Mouse (Mus musculus) cerebellum, adult 11 months (tissue): ENCODE results near the gene Hoxc5.

ENCODE experiments used
- DNase-seq: peaks from one replicate; pipeline ENCODE4 v3.0.0; 2022

The Hoxc5 gene

DNA sequence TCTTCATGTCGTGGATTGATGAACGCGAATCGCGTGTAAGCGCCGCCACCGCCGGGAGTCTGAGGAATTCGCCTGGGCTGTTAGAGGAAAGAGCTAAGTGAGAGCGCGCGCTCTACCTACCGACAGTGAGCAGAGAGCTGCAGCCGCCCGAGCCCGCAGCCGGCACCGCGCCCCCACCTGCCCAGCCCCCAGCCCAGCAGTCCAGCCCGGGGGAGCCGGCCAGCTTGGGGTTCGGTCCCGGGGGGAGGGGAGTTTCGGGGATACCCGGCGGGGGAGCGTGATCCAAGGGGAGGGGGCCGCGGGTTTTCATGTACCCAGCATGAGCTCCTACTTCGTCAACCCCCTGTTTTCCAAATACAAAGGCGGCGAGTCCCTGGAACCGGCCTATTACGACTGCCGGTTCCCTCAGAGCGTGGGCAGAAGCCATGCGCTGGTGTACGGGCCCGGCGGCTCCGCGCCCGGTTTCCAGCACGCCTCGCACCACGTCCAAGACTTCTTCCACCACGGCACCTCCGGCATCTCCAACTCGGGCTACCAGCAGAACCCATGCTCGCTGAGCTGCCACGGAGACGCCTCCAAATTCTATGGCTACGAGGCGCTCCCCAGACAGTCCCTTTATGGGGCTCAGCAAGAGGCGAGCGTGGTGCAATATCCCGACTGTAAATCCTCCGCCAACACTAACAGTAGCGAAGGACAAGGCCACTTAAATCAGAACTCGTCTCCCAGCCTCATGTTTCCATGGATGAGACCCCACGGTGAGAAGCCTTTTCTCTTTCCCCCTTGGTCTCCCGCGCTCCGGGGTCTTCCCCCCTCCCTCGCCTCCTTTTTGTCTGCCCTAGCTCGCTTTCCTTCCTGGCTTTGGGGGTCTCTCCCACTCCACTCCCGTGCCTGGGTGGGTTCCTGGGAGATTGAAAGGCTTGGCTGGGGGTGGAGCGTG lies 23.5 kb downstream of the Hoxc5 start, which contains the start of gene Hoxc8:
Gene Hoxc8 (plus strand): TSS at position 147 of the 937 bp plus-strand sequence.
- DNase-seq = no peak

DNA sequence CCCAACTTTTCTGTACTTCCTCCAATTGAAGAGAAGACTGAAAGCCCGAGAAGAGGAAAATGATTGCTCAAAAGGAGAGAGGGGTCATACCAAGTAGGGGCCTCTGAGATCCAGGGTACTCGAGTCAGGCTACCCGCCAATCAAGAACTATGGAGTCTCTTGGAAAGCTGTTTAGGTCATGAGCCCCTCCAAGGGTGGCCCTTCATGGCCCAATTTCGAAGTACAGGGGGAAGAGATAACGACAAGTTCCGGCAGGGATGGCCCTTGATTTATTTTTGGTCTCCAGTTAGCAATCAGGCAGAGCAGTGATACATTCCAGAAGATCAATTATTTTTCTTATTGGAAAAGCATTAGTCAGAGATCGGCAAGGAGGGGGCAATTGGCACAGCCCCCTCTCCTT lies 24.5 kb downstream of the Hoxc5 start:
- DNase-seq = no peak

DNA sequence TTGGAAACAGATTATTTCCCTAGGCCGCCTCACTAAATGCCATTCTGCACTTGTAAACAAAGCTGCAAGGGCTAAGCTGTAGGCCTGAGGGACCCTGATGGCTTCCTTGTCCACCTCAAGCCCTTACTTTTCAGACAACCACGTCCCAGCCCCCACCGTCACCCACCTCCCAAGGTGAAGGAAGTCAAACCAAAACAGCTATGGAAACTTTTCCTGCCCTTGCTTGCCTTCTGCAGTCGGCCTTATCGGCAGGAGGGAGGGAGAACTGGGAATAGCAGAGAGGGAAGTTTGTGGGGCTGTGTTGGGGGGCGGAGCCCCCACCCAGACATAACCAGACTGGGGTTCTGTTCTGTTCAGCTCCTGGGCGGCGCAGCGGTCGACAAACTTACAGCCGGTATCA lies 25.0 kb downstream of the Hoxc5 start:
- DNase-seq = no peak

DNA sequence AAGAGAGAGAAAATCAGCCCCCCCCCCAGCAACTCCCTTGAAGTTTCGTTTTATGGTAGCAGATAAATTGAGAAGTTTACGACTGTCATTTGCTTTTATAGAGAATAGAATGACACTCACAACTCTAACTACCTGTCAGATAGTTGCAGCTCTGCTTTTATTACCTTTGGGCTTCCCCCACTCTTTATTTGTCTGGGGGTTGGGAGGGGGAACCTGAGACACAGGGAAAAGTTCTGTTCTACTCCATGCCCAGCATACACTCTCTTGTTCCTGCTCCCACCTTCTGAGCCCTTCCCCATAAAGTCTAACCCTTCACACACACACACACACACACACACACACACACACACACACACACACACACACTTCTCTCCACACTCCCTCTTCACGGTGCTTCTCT lies 25.6 kb downstream of the Hoxc5 start:
- no peak for DNase-seq

DNA sequence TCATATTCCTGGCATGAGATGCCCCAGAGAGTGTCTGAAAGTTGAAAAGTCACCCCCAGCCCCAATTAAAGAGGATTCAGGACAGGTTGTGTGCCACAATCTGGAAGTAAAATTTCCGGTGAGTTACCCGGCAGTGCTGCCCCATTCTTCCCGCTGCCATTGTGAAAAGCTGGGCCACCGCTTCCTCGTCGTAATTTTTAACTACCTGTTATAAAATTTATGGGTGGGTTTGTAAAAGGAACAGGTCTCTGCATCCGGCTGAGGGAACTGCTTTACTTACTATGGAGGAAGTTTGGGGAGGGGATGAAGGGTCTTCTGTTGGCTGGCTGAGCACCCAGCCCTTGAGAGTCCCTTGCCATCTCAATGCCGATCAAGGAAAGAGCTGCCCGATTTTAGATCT lies 29.3 kb downstream of the Hoxc5 start:
- DNase-seq = no peak

DNA sequence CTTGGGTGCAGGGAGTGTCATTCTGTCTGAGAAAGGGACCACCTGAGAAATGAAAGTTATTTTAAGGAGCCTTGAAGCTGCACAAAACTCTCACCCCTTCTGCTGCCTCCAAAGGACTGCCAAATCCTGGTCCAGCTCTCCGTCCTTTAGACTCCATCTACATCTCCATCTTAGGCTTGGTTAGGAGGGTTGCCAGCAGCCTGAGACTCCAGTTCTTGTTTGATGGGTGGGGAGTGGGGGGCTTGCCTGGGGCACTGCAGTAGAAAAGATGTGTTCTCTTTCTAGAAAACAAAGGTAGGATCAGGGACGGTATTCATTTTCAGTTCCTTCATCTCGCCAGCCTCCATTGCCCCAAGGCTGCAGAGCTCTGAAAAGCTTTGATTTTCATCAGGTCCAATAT lies 30.2 kb downstream of the Hoxc5 start:
- no peak for DNase-seq

DNA sequence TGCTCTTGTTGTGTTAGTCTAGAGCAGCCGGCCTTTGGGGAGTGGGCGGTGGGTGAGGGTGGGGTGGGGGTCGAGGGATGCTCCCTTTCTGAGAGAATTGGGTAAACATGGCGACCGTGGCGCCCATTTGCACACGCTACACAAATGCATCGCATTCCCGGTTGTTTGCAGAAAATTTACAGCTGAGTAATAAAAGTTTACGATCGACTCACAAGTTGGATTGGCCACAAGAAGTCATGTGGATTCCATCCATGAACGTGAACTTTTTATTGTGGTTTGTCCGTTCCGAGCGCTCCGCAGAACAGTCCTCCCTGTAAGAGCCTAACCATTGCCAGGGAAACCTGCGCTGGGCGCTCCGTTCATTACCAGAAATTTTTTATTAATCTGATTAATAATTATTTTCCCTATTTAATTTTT lies 30.7 kb downstream of the Hoxc5 start, which contains the start of gene Hoxc6:
Gene Hoxc6 (plus strand): TSS at position 319 of the 417 bp plus-strand sequence.
- no peak for DNase-seq

DNA sequence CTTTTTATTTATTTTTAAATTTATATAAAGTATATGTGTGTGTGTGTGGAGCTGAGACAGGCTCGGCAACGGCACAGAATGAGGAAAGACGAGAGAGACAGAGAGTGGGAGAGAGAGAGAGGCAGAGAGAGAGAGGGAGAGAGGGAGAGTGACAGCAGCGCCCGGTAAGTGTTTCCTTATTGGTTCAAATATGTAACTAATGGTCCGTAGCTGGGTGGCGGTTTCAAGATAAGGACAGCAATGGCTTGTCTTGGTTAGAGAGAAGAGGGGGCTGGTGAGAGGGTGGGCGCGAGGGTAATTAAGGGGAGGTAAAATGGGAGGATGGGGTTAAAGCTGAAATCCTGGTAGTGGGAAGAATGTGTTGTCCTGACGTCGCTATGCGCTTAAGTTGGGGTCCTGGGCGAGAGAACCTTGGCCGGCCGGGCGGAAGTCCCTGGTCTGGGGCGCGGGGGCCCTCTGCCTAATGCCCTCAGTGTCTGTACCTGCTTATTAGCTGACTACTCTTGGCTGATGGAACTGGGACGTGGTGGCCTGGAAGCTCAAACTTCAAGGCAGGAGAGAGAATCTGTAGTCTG lies 31.5 kb downstream of the Hoxc5 start:
- DNase-seq = no peak

DNA sequence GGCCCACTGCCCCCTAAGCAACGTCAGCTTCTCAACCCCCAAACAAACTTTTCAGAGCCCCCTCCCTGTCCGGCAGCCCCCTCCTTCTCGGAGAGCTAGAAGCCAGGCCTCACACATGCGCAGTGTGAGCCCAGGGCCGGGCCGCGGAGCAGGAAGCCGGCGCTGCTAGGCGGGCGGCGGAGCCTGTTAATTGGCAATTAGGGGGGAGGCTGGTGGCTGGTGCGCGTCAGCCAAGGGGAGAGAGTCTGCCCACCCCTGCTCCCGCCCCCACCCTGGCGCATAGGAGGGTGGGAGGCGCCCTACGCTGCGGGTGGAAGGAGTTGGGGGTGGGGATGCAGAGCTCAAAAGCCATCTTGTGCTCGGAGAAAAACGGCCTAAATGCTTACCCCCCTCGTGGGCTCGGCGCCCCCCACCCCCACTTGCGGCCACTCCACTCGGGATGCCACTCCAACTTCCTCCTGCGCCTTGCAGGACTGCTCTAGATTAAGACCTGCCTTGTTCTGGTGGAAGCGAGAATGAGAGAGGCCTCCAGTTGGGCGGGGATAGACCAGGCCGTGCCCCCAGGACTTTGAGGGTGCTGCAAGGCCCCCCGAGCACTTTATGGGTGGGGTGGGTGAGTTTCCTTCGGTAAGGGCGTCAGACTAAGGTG lies 32.1 kb downstream of the Hoxc5 start:
- no peak for DNase-seq

DNA sequence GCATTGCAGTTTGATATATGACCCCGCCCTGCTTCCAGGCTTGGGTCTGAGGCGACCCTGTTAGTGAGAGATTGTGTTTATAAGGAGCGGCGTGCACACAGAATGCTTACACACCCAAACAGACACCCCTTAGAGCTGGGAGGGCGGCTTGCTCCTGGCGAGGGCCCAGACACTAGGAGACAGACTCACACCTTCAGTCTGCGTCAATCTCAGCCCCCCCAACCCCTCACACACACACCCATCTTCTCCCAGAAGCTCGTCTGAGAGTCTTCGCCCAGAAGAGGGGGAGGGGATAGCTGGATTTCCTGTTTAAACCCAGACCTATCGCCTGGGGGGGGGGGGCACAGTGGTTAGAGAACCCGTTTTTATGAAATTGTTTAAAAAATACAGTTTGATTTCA lies 32.7 kb downstream of the Hoxc5 start:
- no peak for DNase-seq

DNA sequence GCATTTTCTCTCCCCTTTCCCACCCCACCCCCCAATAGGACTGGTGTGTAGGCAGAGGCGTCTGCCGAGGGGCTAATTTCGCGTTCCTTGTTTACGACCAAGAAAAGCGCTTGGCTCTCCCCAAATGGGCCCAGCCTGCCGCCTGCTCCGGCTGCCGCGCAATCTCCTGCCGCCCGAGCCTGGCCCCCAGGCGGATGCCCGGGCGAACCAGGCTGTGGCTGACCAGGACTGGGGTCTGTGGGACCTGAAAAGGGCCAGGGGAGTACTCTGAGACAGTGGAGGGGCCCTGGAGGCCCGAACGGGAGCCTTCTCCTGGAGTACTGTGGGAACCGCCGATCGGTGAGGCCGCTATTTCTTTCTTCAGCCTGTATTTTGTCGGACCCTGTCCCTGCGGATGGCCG lies 33.3 kb downstream of the Hoxc5 start:
- DNase-seq = no peak

DNA sequence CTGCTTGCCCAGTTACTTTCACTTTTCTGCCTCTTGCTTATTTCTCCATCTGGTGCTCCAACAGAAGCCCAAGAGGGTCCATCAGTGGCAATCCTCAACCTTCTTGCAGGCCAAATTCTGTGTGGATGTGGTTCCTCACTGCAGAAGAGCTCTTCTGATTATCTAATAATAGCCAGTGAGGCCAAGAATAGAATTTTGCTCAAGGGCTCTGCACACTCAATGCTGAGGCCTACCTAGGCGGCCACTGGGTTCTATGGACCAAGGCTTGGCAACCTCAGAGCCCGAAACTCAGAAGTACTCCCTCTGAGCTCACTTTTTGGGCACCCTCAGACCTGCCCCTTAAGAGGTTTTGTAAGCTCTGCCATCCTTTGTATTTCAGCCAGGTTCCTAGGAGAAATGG lies 34.1 kb downstream of the Hoxc5 start:
- DNase-seq = no peak

DNA sequence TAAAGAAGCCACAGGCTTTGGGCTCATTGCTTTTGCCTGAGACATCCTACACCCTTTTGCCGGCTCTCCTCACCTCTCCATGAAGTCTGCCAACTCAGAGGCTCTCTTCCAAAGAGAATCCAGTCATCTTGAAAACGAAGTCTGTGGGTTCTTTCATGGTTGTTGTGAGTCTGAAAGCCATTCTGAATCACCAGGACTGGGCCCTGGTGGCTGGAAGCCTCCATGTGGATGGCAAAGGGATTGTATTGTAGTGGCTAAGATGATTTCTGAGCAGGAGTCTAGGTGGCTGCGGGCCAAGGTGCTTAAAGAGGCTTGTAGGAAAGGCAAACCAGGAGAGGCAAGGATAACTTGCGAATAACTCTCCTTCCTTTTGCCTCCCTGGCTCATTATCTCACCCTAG lies 34.9 kb downstream of the Hoxc5 start:
- no peak for DNase-seq

DNA sequence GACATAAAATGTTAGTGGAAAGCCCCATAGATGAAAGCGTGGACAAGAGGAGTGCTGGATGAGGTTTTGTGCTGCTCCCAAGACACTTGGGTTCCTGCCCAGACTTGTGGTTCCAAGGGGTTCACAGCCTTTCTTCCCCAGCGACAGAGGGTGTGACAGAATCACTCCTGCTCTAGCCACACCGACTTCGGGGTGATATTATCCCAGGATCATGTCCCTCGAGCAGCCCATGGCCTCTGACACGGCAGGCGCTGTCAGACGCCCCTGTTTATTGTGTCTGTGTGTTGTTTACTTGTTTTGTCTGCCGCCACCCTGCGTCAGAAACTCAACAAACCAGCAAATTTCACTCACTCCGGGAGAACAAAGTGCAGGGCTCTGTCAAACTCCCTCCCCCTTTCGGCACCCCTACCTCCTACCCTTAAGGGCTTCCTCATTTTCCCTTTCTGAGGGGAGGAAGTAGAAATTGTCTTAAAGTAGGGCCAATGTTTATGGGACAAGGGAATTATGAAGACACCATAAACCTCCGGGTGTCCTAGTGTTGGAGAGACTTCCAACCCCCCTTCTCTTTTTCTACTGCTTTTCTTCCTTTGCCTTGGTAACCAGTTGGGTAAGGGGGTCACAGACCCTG lies 35.7 kb downstream of the Hoxc5 start:
- DNase-seq = no peak

DNA sequence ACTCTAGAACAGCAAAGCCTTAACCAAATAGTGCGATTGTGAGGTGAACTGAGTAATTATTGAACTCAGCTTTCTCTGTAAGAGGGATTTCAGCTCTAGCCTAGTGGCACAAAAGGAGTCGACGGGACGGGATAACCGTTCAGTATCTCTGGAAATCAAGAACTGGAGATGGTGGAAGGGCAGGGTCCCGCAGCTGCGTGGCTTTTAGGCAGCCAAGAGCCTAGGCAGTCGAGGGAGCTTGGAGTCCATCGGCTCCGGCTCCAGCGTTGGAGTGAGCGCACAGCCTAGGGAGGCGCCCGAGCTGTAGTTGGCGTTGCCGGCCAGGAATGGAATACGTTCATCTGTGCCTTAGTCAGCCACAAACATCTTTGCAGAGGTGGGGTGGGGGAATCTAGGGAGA lies 38.1 kb downstream of the Hoxc5 start:
- DNase-seq = no peak

DNA sequence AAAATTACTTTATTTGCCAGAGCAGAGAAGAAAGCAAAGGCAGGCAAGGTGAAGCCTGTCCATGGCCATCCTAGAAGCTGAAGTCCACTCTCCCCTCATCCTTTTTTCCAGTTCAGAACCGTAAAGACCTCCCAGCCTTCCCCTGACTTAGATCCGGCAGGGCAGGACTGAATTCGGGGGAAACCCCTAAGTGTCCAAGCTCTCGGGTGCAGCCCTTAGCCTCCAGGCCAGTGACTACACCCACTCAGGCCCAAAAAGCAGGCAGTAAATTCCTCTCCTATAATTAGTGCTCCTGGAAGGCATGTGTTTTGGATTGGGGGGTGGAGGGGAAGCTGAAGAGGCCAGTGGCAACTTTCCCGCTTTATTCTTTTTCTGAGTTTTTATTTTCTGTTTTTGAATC lies 38.6 kb downstream of the Hoxc5 start:
- no peak for DNase-seq

DNA sequence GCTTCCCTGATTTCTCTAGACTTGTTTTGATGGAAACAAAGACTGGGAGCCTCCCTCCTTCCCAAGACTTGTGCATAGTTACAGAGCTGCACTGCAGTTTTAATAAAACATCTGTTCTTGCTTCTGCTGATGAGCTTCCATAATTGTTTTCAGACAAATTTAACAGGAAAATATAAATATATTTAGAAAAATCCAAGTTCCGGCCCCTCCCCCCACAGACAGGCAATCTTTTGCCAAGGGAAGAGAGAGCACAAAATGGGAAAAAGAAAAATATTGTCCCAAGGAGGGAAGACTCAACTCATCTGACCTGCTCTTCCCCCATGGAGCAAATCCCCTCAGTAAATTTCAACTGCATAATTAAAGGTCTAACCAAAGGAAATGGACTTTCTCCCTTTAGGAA lies 39.1 kb downstream of the Hoxc5 start:
- no peak for DNase-seq

DNA sequence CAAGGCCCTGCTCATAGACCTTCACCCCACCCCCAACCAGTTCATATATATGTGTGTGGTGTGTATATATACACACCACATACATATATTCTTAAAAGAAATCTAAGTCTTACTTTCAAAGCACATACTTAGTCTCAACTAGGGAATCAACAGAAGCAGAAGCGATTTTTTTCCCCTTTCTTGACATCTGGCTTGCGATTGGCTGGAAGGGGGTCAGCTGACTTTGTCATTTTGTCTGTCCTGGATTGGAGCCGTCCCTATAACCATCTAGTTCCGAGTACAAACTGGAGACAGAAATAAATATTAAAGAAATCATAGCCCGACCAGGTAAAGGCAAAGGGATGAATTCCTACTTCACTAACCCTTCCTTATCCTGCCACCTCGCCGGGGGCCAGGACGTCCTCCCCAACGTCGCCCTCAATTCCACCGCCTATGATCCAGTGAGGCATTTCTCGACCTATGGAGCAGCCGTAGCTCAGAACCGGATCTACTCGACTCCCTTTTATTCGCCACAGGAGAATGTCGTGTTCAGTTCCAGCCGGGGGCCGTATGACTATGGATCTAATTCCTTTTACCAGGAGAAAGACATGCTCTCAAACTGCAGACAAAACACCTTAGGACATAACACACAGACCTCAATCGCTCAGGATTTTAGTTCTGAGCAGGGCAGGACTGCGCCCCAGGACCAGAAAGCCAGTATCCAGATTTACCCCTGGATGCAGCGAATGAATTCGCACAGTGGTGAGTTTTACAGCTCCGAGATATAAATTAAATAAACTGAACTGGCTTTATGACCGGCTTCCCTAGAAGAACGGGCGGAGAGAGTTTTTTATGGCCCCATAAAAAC lies 42.2 kb downstream of the Hoxc5 start:
- no peak for DNase-seq

DNA sequence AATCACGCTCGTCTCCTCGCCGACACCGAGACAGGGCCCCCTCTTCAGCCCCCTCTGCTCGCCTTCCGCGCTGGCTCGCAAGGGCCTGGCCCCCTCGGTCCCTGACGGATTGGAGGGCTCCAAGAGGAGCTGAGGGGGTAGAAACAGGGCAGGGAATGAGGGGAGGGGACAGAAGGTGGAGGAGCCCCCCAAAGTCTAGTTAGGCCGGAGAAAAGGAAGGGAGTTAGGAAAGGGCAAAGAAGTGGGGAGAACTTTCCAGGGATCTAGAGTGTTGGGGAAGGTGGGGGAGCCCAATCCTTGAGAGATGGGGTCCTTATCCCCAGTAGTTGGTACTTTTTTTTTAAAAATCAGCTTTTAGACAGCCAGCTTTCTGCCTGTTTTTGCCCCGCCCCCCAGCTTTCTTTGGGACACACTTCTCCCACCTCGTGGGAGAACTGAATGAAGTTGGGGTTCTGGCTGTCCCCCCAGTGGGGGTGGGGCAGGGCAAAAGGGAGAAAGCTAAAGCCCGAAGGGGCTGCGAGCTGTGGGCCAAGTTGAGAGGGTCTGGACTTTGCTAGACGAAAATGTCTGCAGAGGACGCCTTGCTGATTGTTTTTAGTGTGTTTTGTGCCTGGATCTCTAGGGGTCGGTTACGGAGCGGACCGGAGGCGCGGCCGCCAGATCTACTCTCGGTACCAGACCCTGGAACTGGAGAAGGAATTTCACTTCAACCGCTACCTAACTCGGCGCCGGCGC lies 43.0 kb downstream of the Hoxc5 start:
- no peak for DNase-seq

DNA sequence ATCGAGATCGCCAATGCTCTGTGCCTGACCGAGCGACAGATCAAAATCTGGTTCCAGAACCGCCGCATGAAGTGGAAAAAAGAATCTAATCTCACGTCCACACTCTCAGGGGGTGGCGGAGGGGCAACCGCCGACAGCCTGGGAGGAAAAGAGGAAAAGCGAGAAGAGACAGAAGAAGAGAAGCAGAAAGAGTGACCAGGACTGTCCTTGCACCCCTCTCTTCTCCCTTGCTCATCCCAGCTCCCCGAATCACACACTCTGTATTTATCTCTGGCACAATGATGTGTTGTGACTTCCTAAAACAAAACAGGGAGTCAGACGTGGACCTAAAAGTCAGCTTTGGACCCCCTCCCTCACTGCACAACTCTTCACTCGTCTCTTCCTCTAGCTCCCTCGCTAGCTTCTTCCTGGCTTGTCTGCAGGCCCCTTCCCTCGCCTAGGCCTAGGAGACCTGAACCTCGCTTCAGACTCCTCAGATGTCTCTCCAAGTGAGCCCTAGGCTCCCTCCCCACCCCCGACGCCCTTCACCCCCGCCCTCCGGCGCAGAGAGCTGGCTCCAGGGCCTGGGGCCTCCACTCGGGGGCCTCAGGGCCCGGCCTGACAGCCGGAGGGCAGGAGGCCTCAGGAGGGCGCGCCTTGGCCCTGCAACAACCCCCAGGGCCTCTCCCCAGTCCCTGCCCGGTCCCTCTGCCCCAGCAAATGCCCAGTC lies 43.8 kb downstream of the Hoxc5 start:
- DNase-seq = no peak

DNA sequence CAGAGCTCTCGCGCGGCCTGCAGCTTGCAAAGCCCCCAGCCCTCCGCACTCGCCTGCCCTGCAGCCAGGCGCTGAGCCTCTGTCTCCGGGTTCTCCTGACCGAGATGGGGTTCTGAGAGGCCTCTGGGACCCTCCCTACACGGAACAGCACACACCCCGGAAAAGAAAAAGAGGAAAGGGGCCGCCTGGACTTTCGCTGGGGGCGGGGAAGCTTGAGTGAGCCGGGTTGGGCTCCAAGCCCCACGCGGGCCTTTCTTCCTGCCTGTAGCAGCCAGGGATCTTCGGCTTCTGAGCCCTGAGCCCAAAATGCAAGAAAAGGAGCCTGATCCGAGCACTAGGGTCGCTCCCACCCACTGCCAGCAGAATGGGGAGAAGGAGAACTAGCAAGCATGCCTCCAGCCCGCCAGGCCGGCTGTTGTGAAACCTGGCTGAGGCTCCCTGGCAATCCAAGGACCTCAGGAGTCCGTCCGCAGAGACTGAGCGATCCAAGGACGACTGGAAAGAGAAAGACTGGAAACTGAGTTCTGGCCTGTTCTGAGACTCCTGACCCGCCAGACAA lies 44.8 kb downstream of the Hoxc5 start:
- DNase-seq = no peak
